Mouse (Mus musculus) C2C12 (cell line): ENCODE measurements around the gene F12.

Experiments used
- CEBPB ChIP-seq: IDR thresholded peaks from one replicate; pipeline ENCODE4 v1.6.1; 2011; ENCODE audit warnings: low read depth, mild to moderate bottlenecking, control low read depth, moderate library complexity
- CTCF ChIP-seq: IDR thresholded peaks from one replicate; pipeline ENCODE4 v1.5.1; 2011; ENCODE audit not compliant: control insufficient read depth, insufficient read depth, insufficient read length
- MAX ChIP-seq: IDR thresholded peaks from one replicate; pipeline ENCODE4 v1.6.1; 2011; ENCODE audit warnings: mild to moderate bottlenecking, control low read depth
- MYOG ChIP-seq: IDR thresholded peaks from one replicate; pipeline ENCODE4 v1.6.1; 2011; ENCODE audit not compliant: control insufficient read depth, insufficient read length; ENCODE audit errors: extremely low read depth
- USF1 ChIP-seq: IDR thresholded peaks from one replicate; pipeline ENCODE4 v1.6.1; 2011; ENCODE audit warnings: low read depth, mild to moderate bottlenecking, control low read depth, moderate library complexity

GRCm38 (mm10) chr13:55476256-55476655 lies 49.7 kb upstream of the F12 start:
- no peak for TF ChIP-seq CTCF
- no peak for TF ChIP-seq CEBPB
- TF ChIP-seq MYOG: no peak
- no peak for TF ChIP-seq USF1
- TF ChIP-seq MAX: no peak
